Mouse (Mus musculus): ENCODE data around the gene Arhgap10. TPM values are rescaled to one million over a fixed set of nuclear protein-coding genes. Genes with fewer than 3 reads are reported as not detected.

Gene Arhgap10
- polyA plus RNA-seq, 1 experiment, result 39.0 TPM

- Histone ChIP-seq H3K27ac (ENCODE audit: insufficient read depth, low read depth, low read length) (no peak overlapping the region), H3K4me1 (ENCODE audit: control insufficient read depth, insufficient read depth, low read length) (peaks cover 54% of the 10 kb centered on the region), H3K4me3 (ENCODE audit: insufficient read depth, low read length) (no peak overlapping the region)
- TF ChIP-seq POLR2A (IDR thresholded peaks at IDR 0.05; ENCODE audit: borderline replicate concordance, low read depth, low read length) (no peak), CTCF (IDR thresholded peaks at IDR 0.05; ENCODE audit: low read depth, low read length) (no peak)
Measured at GRCm38 (mm10) chr8:77502547-77502946, 15.2 kb downstream of the Arhgap10 start.

- TF ChIP-seq CTCF (IDR thresholded peaks at IDR 0.05; ENCODE audit: low read depth, low read length), result no peak
- no peak for TF ChIP-seq POLR2A (IDR thresholded peaks at IDR 0.05; ENCODE audit: borderline replicate concordance, low read depth, low read length)
- H3K27ac ChIP-seq (ENCODE audit: insufficient read depth, low read depth, low read length), result no peak overlapping the region
- H3K4me3 ChIP-seq (ENCODE audit: insufficient read depth, low read length), result no peak overlapping the region
- H3K4me1 ChIP-seq (ENCODE audit: control insufficient read depth, insufficient read depth, low read length), result peaks cover 60% of the 10 kb centered on the region
Measured at GRCm38 (mm10) chr8:77501131-77501530, 16.6 kb downstream of the Arhgap10 start.

- no peak for TF ChIP-seq POLR2A (IDR thresholded peaks at IDR 0.05; ENCODE audit: borderline replicate concordance, low read depth, low read length)
- no peak overlapping the region for H3K27ac ChIP-seq (ENCODE audit: insufficient read depth, low read depth, low read length)
- no peak overlapping the region for H3K4me3 ChIP-seq (ENCODE audit: insufficient read depth, low read length)
- peaks cover 68% of the 10 kb centered on the region for H3K4me1 ChIP-seq (ENCODE audit: control insufficient read depth, insufficient read depth, low read length)
Measured at GRCm38 (mm10) chr8:77500264-77500663, 17.5 kb downstream of the Arhgap10 start.

- Histone ChIP-seq H3K4me1 (ENCODE audit: control insufficient read depth, insufficient read depth, low read length) (peaks cover 78% of the 10 kb centered on the region), H3K27ac (ENCODE audit: insufficient read depth, low read depth, low read length) (peak overlapping the region; percentile 46), H3K4me3 (ENCODE audit: insufficient read depth, low read length) (no peak overlapping the region)
- TF ChIP-seq CTCF (IDR thresholded peaks at IDR 0.05; ENCODE audit: low read depth, low read length) (no peak), POLR2A (IDR thresholded peaks at IDR 0.05; ENCODE audit: borderline replicate concordance, low read depth, low read length) (no peak)
Measured at GRCm38 (mm10) chr8:77497442-77497841, 20.3 kb downstream of the Arhgap10 start.

GRCm38 (mm10) chr8:77496253-77496652 is 21.5 kb downstream of the Arhgap10 start:
- H3K4me1 ChIP-seq (ENCODE audit: control insufficient read depth, insufficient read depth, low read length), result peaks cover 79% of the 10 kb centered on the region
- H3K4me3 ChIP-seq (ENCODE audit: insufficient read depth, low read length), result no peak overlapping the region
- TF ChIP-seq CTCF (IDR thresholded peaks at IDR 0.05; ENCODE audit: low read depth, low read length), result no peak
- no peak for TF ChIP-seq POLR2A (IDR thresholded peaks at IDR 0.05; ENCODE audit: borderline replicate concordance, low read depth, low read length)
- H3K27ac ChIP-seq (ENCODE audit: insufficient read depth, low read depth, low read length), result peak overlapping the region; percentile 46

- TF ChIP-seq POLR2A (IDR thresholded peaks at IDR 0.05; ENCODE audit: borderline replicate concordance, low read depth, low read length) (no peak), CTCF (IDR thresholded peaks at IDR 0.05; ENCODE audit: low read depth, low read length) (no peak)
- Histone ChIP-seq H3K27ac (ENCODE audit: insufficient read depth, low read depth, low read length) (no peak overlapping the region), H3K4me1 (ENCODE audit: control insufficient read depth, insufficient read depth, low read length) (peaks cover 82% of the 10 kb centered on the region), H3K4me3 (ENCODE audit: insufficient read depth, low read length) (no peak overlapping the region)
Measured at GRCm38 (mm10) chr8:77494376-77495328, 23.1 kb downstream of the Arhgap10 start.

GRCm38 (mm10) chr8:77492356-77493058 is 25.2 kb downstream of the Arhgap10 start:
- Histone ChIP-seq H3K4me1 (ENCODE audit: control insufficient read depth, insufficient read depth, low read length) (peaks cover 85% of the 10 kb centered on the region), H3K27ac (ENCODE audit: insufficient read depth, low read depth, low read length) (peak overlapping the region; percentile 41), H3K4me3 (ENCODE audit: insufficient read depth, low read length) (no peak overlapping the region)
- TF ChIP-seq POLR2A (IDR thresholded peaks at IDR 0.05; ENCODE audit: borderline replicate concordance, low read depth, low read length) (no peak), CTCF (IDR thresholded peaks at IDR 0.05; ENCODE audit: low read depth, low read length) (no peak)

- H3K27ac ChIP-seq (ENCODE audit: insufficient read depth, low read depth, low read length), result no peak overlapping the region
- H3K4me3 ChIP-seq (ENCODE audit: insufficient read depth, low read length), result no peak overlapping the region
- H3K4me1 ChIP-seq (ENCODE audit: control insufficient read depth, insufficient read depth, low read length), result peaks cover 85% of the 10 kb centered on the region
- TF ChIP-seq CTCF (IDR thresholded peaks at IDR 0.05; ENCODE audit: low read depth, low read length) (no peak), POLR2A (IDR thresholded peaks at IDR 0.05; ENCODE audit: borderline replicate concordance, low read depth, low read length) (no peak)
Measured at GRCm38 (mm10) chr8:77491231-77491923, 26.4 kb downstream of the Arhgap10 start.

- H3K4me3 ChIP-seq (ENCODE audit: insufficient read depth, low read length), result no peak overlapping the region
- TF ChIP-seq CTCF (IDR thresholded peaks at IDR 0.05; ENCODE audit: low read depth, low read length), result no peak
- TF ChIP-seq POLR2A (IDR thresholded peaks at IDR 0.05; ENCODE audit: borderline replicate concordance, low read depth, low read length), result no peak
- no peak overlapping the region for H3K27ac ChIP-seq (ENCODE audit: insufficient read depth, low read depth, low read length)
- peaks cover 86% of the 10 kb centered on the region for H3K4me1 ChIP-seq (ENCODE audit: control insufficient read depth, insufficient read depth, low read length)
Measured at GRCm38 (mm10) chr8:77490095-77490781, 27.5 kb downstream of the Arhgap10 start.
